In genomic region chr12:28460523-28460922, GRCm38 (mm10) we compare ENCODE assay signal across 16 mouse cellular contexts.
DNase-seq lines count a peak whose midpoint lies in the region; ATAC-seq and TF ChIP-seq lines count a peak whose summit lies in the region.
"Had no signal": no experiment of that assay in that cellular context is flagged by ENCODE, and none has a peak within 500 bp of the region (broad histone marks: within the 10 kb centered on the region; RNA-seq: fewer than 3 reads in every experiment).

No protein-coding gene starts in this region.

- WGBS in forebrain, embryonic 14.5 days: 4% methylated on average over 7 of the region's 7 CpGs
- 15% methylated on average over 7 of the region's 7 CpGs for WGBS in hindbrain, embryonic 16.5 days
- WGBS in midbrain, postnatal 0 days: 11% methylated on average over 7 of the region's 7 CpGs

- H3K36me3 ChIP-seq in forebrain, embryonic 14.5 days (ENCODE audit: control insufficient read depth, insufficient read depth, low read length): no peaks in the 10 kb centered on the region
- H3K36me3 ChIP-seq in hindbrain, embryonic 16.5 days (ENCODE audit: control insufficient read depth, insufficient read depth, low read length): no peaks in the 10 kb centered on the region
- no peaks in the 10 kb centered on the region for H3K36me3 ChIP-seq in midbrain, postnatal 0 days (ENCODE audit: insufficient read depth, low read length)
- H3K36me3 ChIP-seq: liver, embryonic 12.5 days had no signal

- ATAC-seq in forebrain, embryonic 14.5 days: peak; percentile 57
- peak; percentile 28; the same call in 1 of the 2 replicates for ATAC-seq in hindbrain, embryonic 16.5 days
- ATAC-seq in midbrain, postnatal 0 days (ENCODE audit: low FRiP score): no peak
- ATAC-seq: intestine, embryonic 16.5 days; liver, embryonic 12.5 days had no signal

- peaks cover 4% of the 10 kb centered on the region; the same call in 1 of the 2 replicates for H3K9me3 ChIP-seq in forebrain, embryonic 14.5 days (replicated peaks; ENCODE audit: control insufficient read depth, low read length)
- H3K9me3 ChIP-seq in hindbrain, embryonic 16.5 days (ENCODE audit: control insufficient read depth, low read length): no peaks in the 10 kb centered on the region
- H3K9me3 ChIP-seq in midbrain, postnatal 0 days (ENCODE audit: low read length): no peaks in the 10 kb centered on the region

- peak overlapping the region; percentile 28; the same call in 1 of the 2 replicates for H3K27ac ChIP-seq in left cerebral cortex, adult 2 months
- H3K27ac ChIP-seq in forebrain, embryonic 14.5 days (ENCODE audit: low read depth, low read length): peak overlapping the region; percentile 56
- no peak overlapping the region for H3K27ac ChIP-seq in hindbrain, embryonic 16.5 days (ENCODE audit: low read depth, low read length)
- peak overlapping the region; percentile 28; the same call in 1 of the 2 replicates for H3K27ac ChIP-seq in midbrain, postnatal 0 days (ENCODE audit: low read depth, low read length)
- H3K27ac ChIP-seq: liver, embryonic 12.5 days had no signal

- H3K27me3 ChIP-seq in forebrain, embryonic 14.5 days (replicated peaks; ENCODE audit: control insufficient read depth, insufficient read depth, low read length): no peaks in the 10 kb centered on the region
- no peaks in the 10 kb centered on the region for H3K27me3 ChIP-seq in hindbrain, embryonic 16.5 days (replicated peaks; ENCODE audit: control insufficient read depth, insufficient read depth, low read length)
- H3K27me3 ChIP-seq in midbrain, postnatal 0 days (ENCODE audit: insufficient read depth, low read length): no peaks in the 10 kb centered on the region
- H3K27me3 ChIP-seq: liver, embryonic 12.5 days had no signal

- no peak overlapping the region for H3K4me3 ChIP-seq in left cerebral cortex, adult 2 months
- no peak overlapping the region for H3K4me3 ChIP-seq in forebrain, embryonic 14.5 days (ENCODE audit: low read depth, low read length)
- no peak overlapping the region for H3K4me3 ChIP-seq in hindbrain, embryonic 16.5 days (ENCODE audit: low read length)
- no peak overlapping the region for H3K4me3 ChIP-seq in midbrain, postnatal 0 days (ENCODE audit: low read depth, low read length)
- H3K4me3 ChIP-seq: liver, embryonic 12.5 days had no signal

- intact Hi-C loops in left cerebral cortex, adult 2 months (cut with DNase I): loop anchor here (5.0 kb wide), 1 partner anchor 72 kb away; no protein-coding TSS in a partner anchor
- intact Hi-C loops in heart, postnatal 36 days (cut with DNase I): no loop called here

- peaks cover 11% of the 10 kb centered on the region for H3K4me1 ChIP-seq in forebrain, embryonic 14.5 days (ENCODE audit: control insufficient read depth, insufficient read depth, low read length)
- peaks cover 6% of the 10 kb centered on the region; the same call in 1 of the 2 replicates for H3K4me1 ChIP-seq in hindbrain, embryonic 16.5 days (ENCODE audit: control insufficient read depth, insufficient read depth, low read depth, low read length)
- H3K4me1 ChIP-seq in midbrain, postnatal 0 days (ENCODE audit: insufficient read depth, low read length): no peaks in the 10 kb centered on the region
- H3K4me1 ChIP-seq: liver, embryonic 12.5 days had no signal

- no peak overlapping the region; the same call in 1 of the 2 replicates for H3K4me2 ChIP-seq in forebrain, embryonic 14.5 days (ENCODE audit: low read length)
- H3K4me2 ChIP-seq in hindbrain, embryonic 16.5 days (ENCODE audit: low read length): no peak overlapping the region
- H3K4me2 ChIP-seq in midbrain, postnatal 0 days (ENCODE audit: low read depth, low read length, poor library complexity, severe bottlenecking): no peak overlapping the region
- H3K4me2 ChIP-seq: liver, embryonic 12.5 days; lung, embryonic 14.5 days had no signal

- no peak for TF ChIP-seq CTCF in left cerebral cortex, adult 2 months (IDR thresholded peaks at IDR 0.05)
- TF ChIP-seq CTCF in midbrain, postnatal 0 days (IDR thresholded peaks at IDR 0.05): no peak

- no peak for DNase-seq in left cerebral cortex, adult 2 months (ENCODE audit: extremely low spot score in 1 of 2, low spot score in 2 of 2)
- DNase-seq in left cerebral cortex, adult 9 months (ENCODE audit: low spot score in 2 of 2): no peak
- no peak for DNase-seq in forebrain, embryonic 14.5 days (ENCODE audit: low spot score)
- peak; percentile 1 for DNase-seq in midbrain, postnatal 0 days (ENCODE audit: low spot score)
- DNase-seq in heart, postnatal 36 days: no peak
- no peak for DNase-seq in cerebellum, adult 9-11 months
- DNase-seq: cerebellum, adult 8-10 months; heart, adult 18-20 months; heart, postnatal 4 days; kidney, postnatal 4 days; lung, embryonic 14.5 days; lung, postnatal 4 days; thymus, postnatal 36 days had no signal

- H3K9ac ChIP-seq in forebrain, embryonic 14.5 days (ENCODE audit: low read length): no peak overlapping the region
- H3K9ac ChIP-seq in hindbrain, embryonic 16.5 days (ENCODE audit: low read depth, low read length): no peak overlapping the region
- H3K9ac ChIP-seq in midbrain, postnatal 0 days (replicated peaks; ENCODE audit: low read length, poor library complexity, severe bottlenecking): no peak overlapping the region
- H3K9ac ChIP-seq: liver, embryonic 12.5 days; lung, embryonic 14.5 days had no signal
